Mouse (Mus musculus): ENCODE measurements at regions not wholly inside any gene's neighbourhood (a gene's known extent, or its start where the extent isn't known, plus 50 kb on each side); places are given as distances from the start of the nearest gene placed in this dataset.
A peak's percentile ranks its signal among the peaks of the same experiment; 100 is the strongest.

- H3K4me2 ChIP-seq (ENCODE audit: low read depth): no peak overlapping the region
- H3K36me3 ChIP-seq (ENCODE audit: insufficient read depth): no peaks in the 10 kb centered on the region
- no peak overlapping the region for H3K9ac ChIP-seq
- no peaks in the 10 kb centered on the region for H3K4me1 ChIP-seq (ENCODE audit: insufficient read depth)
- DNase-seq: no peak
- ATAC-seq: no peak
- no peaks in the 10 kb centered on the region for H3K9me3 ChIP-seq (ENCODE audit: low read length)
- no peaks in the 10 kb centered on the region for H3K27me3 ChIP-seq (ENCODE audit: insufficient read depth, low read length)
- no peak overlapping the region for H3K4me3 ChIP-seq (ENCODE audit: low read depth, low read length)
- H3K27ac ChIP-seq (ENCODE audit: low read depth, low read length): no peak overlapping the region
- no peak for TF ChIP-seq CTCF (IDR thresholded peaks at IDR 0.05; ENCODE audit: low read depth)
- WGBS: 68% methylated on average over 3 of the region's 3 CpGs
Observed at GRCm38 (mm10) chr15:22086856-22087255, 462.0 kb upstream of the Cdh18 start.

GRCm38 (mm10) chr15:22121746-22122145 is 427.1 kb upstream of the Cdh18 start:
- Histone ChIP-seq H3K36me3 (ENCODE audit: insufficient read depth) (no peaks in the 10 kb centered on the region), H3K27me3 (ENCODE audit: insufficient read depth, low read length) (no peaks in the 10 kb centered on the region), H3K4me2 (ENCODE audit: low read depth) (no peak overlapping the region), H3K27ac (ENCODE audit: low read depth, low read length) (no peak overlapping the region), H3K4me3 (ENCODE audit: low read depth, low read length) (no peak overlapping the region), H3K4me1 (ENCODE audit: insufficient read depth) (no peaks in the 10 kb centered on the region), H3K9ac (no peak overlapping the region), H3K9me3 (ENCODE audit: low read length) (no peaks in the 10 kb centered on the region)
- WGBS: 96% methylated on average over 1 of the region's 1 CpGs
- ATAC-seq (no peak), DNase-seq (no peak)
- no peak for TF ChIP-seq CTCF (IDR thresholded peaks at IDR 0.05; ENCODE audit: low read depth)

GRCm38 (mm10) chr15:22151894-22152494 is 396.8 kb upstream of the Cdh18 start:
- no peaks in the 10 kb centered on the region for H3K4me1 ChIP-seq (ENCODE audit: insufficient read depth)
- no peaks in the 10 kb centered on the region for H3K36me3 ChIP-seq (ENCODE audit: insufficient read depth)
- H3K27me3 ChIP-seq (ENCODE audit: insufficient read depth, low read length): no peaks in the 10 kb centered on the region
- WGBS: 18% methylated on average over 4 of the region's 4 CpGs
- TF ChIP-seq CTCF (IDR thresholded peaks at IDR 0.05; ENCODE audit: low read depth): no peak
- H3K4me2 ChIP-seq (ENCODE audit: low read depth): no peak overlapping the region
- no peak for ATAC-seq
- H3K9ac ChIP-seq: no peak overlapping the region
- H3K27ac ChIP-seq (ENCODE audit: low read depth, low read length): no peak overlapping the region
- DNase-seq: no peak
- H3K9me3 ChIP-seq (ENCODE audit: low read length): no peaks in the 10 kb centered on the region
- no peak overlapping the region for H3K4me3 ChIP-seq (ENCODE audit: low read depth, low read length)

GRCm38 (mm10) chr15:22152678-22153077 is 396.1 kb upstream of the Cdh18 start:
- ATAC-seq (no peak), DNase-seq (no peak)
- H3K27ac ChIP-seq (ENCODE audit: low read depth, low read length): no peak overlapping the region
- H3K4me2 ChIP-seq (ENCODE audit: low read depth): no peak overlapping the region
- no peaks in the 10 kb centered on the region for H3K4me1 ChIP-seq (ENCODE audit: insufficient read depth)
- TF ChIP-seq CTCF (IDR thresholded peaks at IDR 0.05; ENCODE audit: low read depth): no peak
- H3K27me3 ChIP-seq (ENCODE audit: insufficient read depth, low read length): no peaks in the 10 kb centered on the region
- H3K36me3 ChIP-seq (ENCODE audit: insufficient read depth): no peaks in the 10 kb centered on the region
- WGBS: 14% methylated on average over 1 of the region's 1 CpGs
- H3K9me3 ChIP-seq (ENCODE audit: low read length): no peaks in the 10 kb centered on the region
- H3K9ac ChIP-seq: no peak overlapping the region
- H3K4me3 ChIP-seq (ENCODE audit: low read depth, low read length): no peak overlapping the region

- ATAC-seq (no peak), DNase-seq (peak; percentile 36)
- TF ChIP-seq CTCF (IDR thresholded peaks at IDR 0.05; ENCODE audit: low read depth): no peak
- no peak overlapping the region for H3K27ac ChIP-seq (ENCODE audit: low read depth, low read length)
- no peak overlapping the region for H3K4me3 ChIP-seq (ENCODE audit: low read depth, low read length)
- no peak overlapping the region for H3K4me2 ChIP-seq (ENCODE audit: low read depth)
- H3K4me1 ChIP-seq (ENCODE audit: insufficient read depth): no peaks in the 10 kb centered on the region
- no peak overlapping the region for H3K9ac ChIP-seq
- 44% methylated on average over 5 of the region's 5 CpGs for WGBS
- no peaks in the 10 kb centered on the region for H3K9me3 ChIP-seq (ENCODE audit: low read length)
- no peaks in the 10 kb centered on the region for H3K36me3 ChIP-seq (ENCODE audit: insufficient read depth)
- H3K27me3 ChIP-seq (ENCODE audit: insufficient read depth, low read length): no peaks in the 10 kb centered on the region
Observed at GRCm38 (mm10) chr15:22170302-22170701, 378.5 kb upstream of the Cdh18 start.

GRCm38 (mm10) chr15:22208991-22209390 is 339.8 kb upstream of the Cdh18 start:
- Histone ChIP-seq H3K27ac (ENCODE audit: low read depth, low read length) (no peak overlapping the region), H3K9me3 (ENCODE audit: low read length) (no peaks in the 10 kb centered on the region), H3K4me3 (ENCODE audit: low read depth, low read length) (no peak overlapping the region), H3K4me1 (ENCODE audit: insufficient read depth) (no peaks in the 10 kb centered on the region), H3K36me3 (ENCODE audit: insufficient read depth) (no peaks in the 10 kb centered on the region), H3K9ac (no peak overlapping the region), H3K27me3 (ENCODE audit: insufficient read depth, low read length) (no peaks in the 10 kb centered on the region), H3K4me2 (ENCODE audit: low read depth) (no peak overlapping the region)
- no peak for TF ChIP-seq CTCF (IDR thresholded peaks at IDR 0.05; ENCODE audit: low read depth)
- 93% methylated on average over 1 of the region's 1 CpGs for WGBS
- ATAC-seq (no peak), DNase-seq (no peak)

- Histone ChIP-seq H3K4me3 (ENCODE audit: low read depth, low read length) (no peak overlapping the region), H3K4me1 (ENCODE audit: insufficient read depth) (no peaks in the 10 kb centered on the region), H3K9ac (no peak overlapping the region), H3K9me3 (ENCODE audit: low read length) (no peaks in the 10 kb centered on the region), H3K27ac (ENCODE audit: low read depth, low read length) (no peak overlapping the region), H3K27me3 (ENCODE audit: insufficient read depth, low read length) (no peaks in the 10 kb centered on the region), H3K36me3 (ENCODE audit: insufficient read depth) (no peaks in the 10 kb centered on the region), H3K4me2 (ENCODE audit: low read depth) (no peak overlapping the region)
- DNase-seq (no peak), ATAC-seq (peak; percentile 53)
- 48% methylated on average over 4 of the region's 4 CpGs for WGBS
- TF ChIP-seq CTCF (IDR thresholded peaks at IDR 0.05; ENCODE audit: low read depth): no peak
Observed at GRCm38 (mm10) chr15:22232629-22233028, 316.2 kb upstream of the Cdh18 start.
